Mouse (Mus musculus): ENCODE measurements around the gene Snrk. TPM values are rescaled to one million over a fixed set of nuclear protein-coding genes. Genes with fewer than 3 reads are reported as not detected.

Snrk gene
- total RNA-seq, 2 experiments from 2014 or later = 111 to 118 TPM

DNA sequence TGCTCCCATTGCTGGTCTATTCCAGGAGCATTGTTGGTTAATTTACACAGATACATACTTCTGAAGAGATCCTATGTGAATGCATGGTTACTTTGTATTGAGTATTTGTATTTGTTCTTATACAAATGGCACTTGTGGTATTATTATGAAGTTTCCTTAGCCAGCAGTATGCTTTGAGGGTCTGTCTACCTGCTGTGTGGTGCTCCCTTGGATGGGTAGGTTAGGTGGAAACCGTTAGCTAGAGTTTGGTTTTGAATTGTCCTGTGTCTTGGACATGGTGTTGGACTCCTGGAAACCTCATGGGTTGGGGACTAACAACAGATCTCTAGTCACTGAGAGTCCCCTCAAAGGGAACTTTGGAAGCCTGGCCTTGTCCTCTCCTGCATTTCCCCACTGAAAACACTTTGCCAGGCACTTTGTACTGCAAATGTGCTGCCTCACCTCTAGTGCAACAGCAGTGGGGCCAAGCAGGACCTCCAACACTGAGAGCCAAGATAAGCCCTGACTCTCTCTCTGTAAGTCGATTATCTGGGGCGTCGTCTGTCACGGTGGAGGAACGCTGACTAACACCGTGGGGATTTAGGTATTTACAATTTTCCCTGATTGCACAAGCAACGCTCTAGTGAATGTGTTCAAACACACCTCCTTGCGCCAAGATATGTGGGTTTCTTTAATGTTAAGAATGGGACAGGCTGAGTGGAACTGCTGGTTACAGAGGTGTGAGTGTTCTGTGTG is 13.3 kb upstream of the Snrk start:
- intact Hi-C loops (cut with DNase I) = no loop called here
- no peak for DNase-seq (ENCODE audit: extremely low spot score in 1 of 2, low spot score in 2 of 2)

DNA sequence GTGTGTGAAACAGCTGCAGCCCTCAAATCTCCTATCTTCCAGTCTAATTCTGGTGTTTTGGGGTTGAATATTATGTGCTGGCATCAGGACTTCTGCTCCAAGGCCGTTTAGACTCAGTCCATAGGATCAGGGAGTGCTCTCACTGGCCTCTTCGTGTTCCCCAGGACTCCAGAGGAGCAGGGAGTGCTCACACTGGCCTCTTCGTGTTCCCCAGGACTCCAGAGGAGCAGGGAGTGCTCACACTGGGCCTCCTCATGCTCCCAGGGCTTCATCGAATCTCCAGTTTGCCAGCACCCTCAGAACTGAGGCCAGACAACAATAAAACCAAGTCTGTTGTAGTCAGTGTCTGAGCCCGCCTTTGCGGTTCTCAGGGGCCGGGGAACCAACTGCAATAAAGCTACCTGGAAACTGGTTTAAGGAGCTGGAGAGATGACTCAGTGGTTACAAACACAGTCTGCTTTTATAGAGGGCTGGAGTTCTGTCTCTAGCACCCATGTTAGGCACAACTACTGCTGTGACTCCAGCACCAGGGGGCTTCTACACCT is 12.7 kb upstream of the Snrk start:
- no peak for DNase-seq (ENCODE audit: extremely low spot score in 1 of 2, low spot score in 2 of 2)
- intact Hi-C loops (cut with DNase I) = no loop called here

DNA sequence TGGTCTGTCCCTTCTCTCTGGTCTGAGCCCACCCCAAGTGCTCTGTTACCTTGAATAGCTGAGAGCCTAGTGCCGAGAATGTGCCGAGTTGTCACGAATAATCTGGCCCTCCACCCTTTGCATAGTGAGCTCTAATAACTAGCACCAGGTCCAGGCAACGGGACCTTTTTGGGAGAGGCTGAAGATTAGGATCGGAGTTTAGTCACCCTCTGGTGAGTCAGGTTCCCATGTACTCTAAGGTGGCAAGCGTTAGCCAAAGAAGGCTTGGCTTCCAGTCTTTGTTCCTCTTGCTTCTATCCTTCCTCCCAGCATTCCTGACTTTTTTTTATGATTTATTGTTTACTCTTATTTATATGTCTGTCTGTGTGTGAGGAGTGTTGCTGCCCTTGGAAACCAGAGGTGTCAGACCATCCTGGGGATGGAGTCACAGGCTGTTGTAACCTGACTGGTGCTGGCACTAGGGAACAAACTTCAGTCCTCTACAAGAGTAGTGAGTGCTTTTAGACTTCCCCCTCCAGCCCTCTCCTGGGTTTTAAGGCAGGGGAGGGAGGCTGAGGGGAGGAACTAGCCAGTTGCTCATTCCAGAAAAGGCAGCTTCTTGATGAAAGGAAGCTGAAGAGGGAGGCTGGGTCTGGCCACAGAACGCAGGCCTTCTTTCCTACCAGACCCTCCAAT is 9.2 kb upstream of the Snrk start:
- no peak for DNase-seq (ENCODE audit: extremely low spot score in 1 of 2, low spot score in 2 of 2)
- intact Hi-C loops (cut with DNase I) = no loop called here

DNA sequence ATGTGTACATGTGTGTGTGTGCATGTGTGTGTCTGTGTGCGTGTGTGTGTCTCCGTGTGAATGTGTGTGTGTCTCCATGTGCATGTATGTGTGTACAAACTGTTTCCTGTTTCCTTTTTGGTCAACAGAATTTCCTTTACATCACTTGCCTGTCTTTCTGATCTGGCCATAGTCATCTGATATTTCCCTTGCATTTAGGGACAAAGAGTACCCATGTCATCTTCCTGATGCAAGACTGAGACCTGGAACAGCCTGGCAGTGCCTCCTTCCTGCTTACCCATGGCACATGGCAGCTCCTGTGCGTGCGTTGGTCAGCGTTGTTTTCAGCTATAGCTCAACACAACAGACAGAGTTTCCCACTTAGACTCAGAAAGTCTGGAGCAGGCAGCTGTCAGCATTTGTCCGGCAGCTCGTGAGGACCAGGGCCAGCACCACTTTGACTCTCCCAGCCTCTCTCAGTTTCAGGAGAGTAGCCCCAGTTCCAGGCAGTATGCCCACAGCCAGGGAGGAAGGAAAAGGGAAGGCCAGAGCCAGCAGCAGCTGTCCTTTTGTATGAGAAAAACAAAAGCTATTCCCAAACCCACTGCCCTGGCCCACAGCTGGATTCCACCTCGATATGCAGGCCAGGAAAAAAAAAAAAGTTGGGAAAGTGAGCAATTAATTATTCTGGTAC is 7.4 kb upstream of the Snrk start:
- intact Hi-C loops (cut with DNase I) = no loop called here

DNA sequence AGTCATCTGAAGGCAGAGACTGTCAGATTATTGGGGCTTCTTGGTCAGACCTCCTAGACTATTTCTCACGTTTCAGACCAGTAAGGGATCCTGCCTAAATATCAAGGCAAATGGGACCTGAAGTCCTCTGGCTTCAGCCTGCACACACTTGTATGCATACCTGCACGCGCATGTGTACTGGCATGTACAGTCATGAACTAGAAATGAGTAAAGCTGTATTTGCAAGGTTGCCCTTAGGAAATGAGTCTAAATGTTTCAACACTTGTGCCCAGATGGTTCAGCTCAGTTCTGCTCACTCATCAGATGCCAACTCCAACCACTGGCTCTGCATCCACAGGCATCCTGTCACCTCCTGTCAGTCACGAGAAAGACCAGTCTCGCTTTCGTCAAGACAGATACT is 6.6 kb upstream of the Snrk start:
- intact Hi-C loops (cut with DNase I) = no loop called here

More for the DNA sequence above, 7.4 kb upstream of the Snrk start:
- DNase-seq (ENCODE audit: extremely low spot score in 1 of 2, low spot score in 2 of 2) = peak in 1 of 2 experiments; percentile 74

DNA sequence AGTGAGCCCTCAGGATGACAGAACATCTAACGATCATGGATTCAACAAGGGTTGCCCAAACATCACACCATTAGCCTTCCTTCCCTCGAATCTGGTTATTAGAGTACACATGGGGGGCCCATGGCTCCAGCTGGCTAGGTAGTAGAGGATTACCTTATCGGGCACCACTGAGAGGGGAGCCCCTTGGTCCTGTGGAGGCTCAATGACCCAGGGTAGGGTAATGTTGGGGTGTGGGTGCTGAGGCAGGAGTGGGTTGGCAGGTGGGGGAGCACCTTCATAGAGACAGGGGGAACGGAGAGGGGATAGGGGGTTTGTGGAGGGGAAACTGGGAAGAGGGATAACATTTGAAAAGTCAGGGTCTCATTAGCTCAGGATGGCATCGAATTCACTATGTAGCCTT is 6.1 kb upstream of the Snrk start:
- DNase-seq (ENCODE audit: extremely low spot score in 1 of 2, low spot score in 2 of 2) = no peak

More for the DNA sequence above, 6.6 kb upstream of the Snrk start:
- no peak for DNase-seq (ENCODE audit: extremely low spot score in 1 of 2, low spot score in 2 of 2)

DNA sequence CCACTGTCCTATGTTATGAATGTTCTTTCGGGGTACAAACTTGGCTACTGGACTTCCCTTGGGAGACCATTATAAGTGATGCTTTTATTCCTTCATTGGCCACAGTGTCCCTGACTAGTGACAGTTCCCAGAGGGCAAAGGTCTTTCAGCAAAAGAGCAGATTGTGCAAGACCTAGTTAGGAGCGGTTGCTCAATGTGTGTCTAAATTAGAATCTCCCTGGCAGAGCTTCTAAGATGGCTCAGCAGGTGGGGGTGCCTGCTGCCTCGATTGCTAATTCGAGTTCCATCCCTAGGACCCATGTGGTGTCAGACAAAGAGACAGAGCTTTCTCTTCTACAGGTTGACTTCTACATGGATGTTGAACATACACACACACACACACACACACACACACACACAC is 1.5 kb upstream of the Snrk start:
- intact Hi-C loops (cut with DNase I) = no loop called here

More for the DNA sequence above, 6.1 kb upstream of the Snrk start:
- intact Hi-C loops (cut with DNase I) = no loop called here

DNA sequence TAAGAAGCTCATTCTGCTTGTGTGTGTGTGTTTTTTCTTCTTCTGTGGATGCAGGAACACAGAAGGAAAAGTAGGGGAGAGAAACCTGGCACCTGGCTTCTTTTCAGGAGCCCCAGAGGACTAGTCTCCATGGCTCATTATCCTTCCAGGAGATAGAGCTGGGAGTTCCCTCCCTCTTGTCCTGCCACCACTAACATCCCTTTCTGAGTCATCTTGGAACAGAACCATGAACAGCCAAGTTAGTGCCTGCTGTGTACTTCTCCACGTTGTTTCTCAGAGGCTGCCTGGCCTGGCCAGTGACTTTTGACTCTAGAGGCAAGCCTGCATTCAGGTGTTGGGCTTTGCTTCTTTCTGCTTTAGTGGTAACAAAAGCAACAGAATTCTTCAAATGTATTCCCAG is 707 bp upstream of the Snrk start:
- no peak for DNase-seq (ENCODE audit: extremely low spot score in 1 of 2, low spot score in 2 of 2)

More for the DNA sequence above, 1.5 kb upstream of the Snrk start:
- DNase-seq (ENCODE audit: extremely low spot score in 1 of 2, low spot score in 2 of 2) = no peak

DNA sequence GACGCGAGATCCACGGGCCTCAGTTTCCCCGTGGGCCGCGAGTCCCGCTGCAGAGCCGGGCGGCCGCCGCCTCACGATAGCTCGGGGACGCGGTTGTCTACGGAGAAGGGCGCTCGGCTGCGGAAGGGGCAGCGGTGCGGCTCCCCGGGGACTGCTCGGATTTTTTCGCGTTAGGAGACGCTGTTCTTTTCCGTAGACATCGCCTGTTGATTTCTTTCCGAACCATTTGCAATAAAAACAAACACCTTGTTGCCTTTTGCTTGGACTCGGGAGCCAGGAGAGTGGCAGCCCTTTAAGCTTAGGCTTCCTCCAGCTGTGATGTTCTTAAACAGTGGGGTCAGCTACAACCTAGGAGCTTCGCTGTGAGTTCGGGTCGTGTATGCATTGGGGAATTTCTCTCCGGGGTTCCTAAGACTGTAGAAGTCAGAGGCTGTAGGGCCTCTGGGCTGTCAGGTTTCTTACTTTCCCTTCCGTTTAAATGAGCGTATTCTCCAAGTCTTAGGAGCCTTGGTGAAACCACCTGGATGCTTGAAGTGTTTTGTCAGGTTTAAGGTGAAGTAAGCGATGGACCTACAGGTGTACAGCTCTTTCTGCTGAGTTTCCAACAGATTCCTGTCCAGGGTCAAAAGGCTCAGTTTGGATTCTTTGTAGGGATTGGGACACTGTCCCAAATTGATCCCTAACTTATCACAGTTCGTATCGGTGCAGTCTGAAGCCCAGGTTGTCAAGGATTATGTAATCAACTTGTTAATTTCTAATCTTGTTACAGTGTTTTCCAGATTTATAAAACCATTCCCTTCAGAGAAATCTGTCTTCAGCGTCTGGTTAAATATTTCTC is 845 bp downstream of the Snrk start:
- peak in 1 of 2 experiments; percentile 69 for DNase-seq (ENCODE audit: extremely low spot score in 1 of 2, low spot score in 2 of 2)
- intact Hi-C loops (cut with DNase I) = no loop called here

More for the DNA sequence above, 707 bp upstream of the Snrk start:
- intact Hi-C loops (cut with DNase I) = no loop called here

DNA sequence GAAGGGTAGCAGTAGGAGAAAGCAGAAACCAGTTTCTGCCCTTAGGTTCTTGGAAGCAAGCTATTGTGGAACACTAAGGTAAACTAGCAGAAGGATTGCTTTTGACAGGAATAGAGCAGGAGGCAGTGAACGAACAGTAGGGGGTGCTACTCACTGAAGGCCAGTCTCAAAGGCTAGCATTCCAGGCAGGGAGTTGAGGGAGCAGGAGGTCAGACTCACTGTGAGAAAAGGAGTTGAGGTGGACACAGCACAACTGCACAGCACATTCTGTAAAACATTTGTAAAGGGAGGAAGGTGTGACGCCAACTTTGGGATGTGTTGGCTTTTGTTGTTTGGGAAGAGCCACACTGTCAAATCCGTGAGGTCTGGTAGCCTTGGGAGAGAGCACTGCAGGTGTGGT is 3.0 kb downstream of the Snrk start:
- intact Hi-C loops (cut with DNase I) = loop anchor here (5.0 kb wide), 1 partner anchor 98 kb away; no protein-coding TSS in a partner anchor
- DNase-seq (ENCODE audit: extremely low spot score in 1 of 2, low spot score in 2 of 2) = peak in 1 of 2 experiments; percentile 51

DNA sequence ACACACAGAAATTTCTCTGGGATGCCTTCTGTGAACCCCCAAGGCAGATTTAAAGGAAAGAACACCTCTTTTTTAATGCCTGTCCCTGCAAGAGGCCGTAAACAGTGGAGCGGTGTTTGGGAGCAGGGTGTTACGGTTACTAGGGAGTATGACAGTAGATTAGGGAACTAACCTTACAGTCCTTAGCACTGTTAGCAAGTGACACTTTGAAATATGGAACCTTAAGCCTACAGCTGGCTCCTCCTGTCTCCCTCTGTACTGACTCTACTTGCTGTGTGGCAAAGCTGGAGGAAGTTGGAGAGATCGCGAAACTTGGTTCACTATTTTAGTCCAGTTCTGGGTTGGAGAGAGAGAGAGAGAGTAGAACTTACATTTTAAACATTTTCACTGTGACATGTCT is 5.0 kb downstream of the Snrk start:
- intact Hi-C loops (cut with DNase I) = loop anchor here (5.0 kb wide), 1 partner anchor 100 kb away; no protein-coding TSS in a partner anchor
- DNase-seq (ENCODE audit: extremely low spot score in 1 of 2, low spot score in 2 of 2) = no peak

DNA sequence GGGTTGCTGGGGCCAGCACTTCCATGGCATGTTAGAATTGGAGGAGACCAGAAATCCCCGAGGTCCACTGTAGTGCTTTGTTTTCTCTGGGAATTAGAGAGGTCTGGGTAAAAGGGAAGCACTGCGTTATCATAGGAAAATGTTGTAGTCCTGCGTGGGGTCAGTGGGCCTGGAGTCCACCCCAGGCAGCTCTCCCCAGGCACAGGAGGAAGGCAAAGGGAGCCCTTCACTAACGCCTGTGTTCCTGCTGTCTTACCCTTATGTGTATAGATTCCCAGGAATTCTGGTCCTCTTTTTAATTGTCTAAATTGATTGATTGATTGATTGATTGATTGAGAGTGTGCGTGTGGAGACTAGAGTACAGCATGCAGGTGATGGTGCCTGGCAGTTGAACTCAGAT is 6.1 kb downstream of the Snrk start:
- no peak for DNase-seq (ENCODE audit: extremely low spot score in 1 of 2, low spot score in 2 of 2)
- intact Hi-C loops (cut with DNase I) = loop anchor here (5.0 kb wide), 1 partner anchor 101 kb away; no protein-coding TSS in a partner anchor

DNA sequence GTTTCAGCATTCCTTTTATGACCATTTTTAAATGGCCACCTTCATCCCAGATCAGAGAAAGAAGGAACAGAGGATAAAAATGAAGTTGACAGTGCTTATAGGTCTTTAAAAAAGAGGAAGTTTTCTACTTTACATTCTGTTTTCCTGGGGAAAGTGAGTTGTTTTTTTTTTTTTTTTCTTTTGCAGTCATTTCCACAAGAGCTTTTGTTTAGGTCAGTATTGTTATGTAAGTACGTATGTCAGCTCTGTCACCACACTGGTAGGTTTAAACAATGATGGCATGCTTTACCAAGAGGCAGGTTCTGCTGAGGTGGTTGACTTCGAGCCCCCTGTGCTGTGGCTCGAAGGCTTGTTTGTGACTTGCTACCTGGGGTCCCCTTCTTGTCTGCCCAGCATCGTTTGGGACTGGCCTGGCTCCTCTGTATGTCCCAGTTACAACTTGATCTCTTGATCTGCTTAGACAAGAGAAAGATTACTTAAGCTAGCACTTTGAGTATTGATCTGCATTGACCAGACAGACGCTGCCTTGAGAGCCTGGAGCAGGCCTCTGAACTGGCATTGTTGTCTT is 8.7 kb downstream of the Snrk start:
- intact Hi-C loops (cut with DNase I) = no loop called here
- no peak for DNase-seq (ENCODE audit: extremely low spot score in 1 of 2, low spot score in 2 of 2)

DNA sequence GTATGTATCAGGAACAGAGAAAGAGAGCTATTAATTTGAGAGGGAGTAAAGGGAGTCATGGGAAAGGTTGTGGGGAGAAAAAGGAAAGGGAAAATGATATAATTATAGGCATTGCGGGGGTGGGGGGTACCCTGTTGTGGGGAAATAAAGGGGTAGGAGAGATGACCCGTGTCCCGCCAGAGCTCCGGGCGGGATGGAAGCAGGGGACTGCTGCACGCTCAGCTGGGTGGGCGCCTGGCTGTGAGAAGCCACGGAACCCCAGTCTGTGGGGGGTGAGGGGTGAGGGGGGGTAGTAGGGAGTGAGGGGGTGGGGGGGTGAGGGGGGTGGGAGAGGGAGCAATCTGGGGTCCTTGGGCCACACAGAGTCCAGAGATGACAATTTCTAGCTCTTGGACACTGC is 9.7 kb downstream of the Snrk start:
- DNase-seq (ENCODE audit: extremely low spot score in 1 of 2, low spot score in 2 of 2) = no peak
- intact Hi-C loops (cut with DNase I) = no loop called here

DNA sequence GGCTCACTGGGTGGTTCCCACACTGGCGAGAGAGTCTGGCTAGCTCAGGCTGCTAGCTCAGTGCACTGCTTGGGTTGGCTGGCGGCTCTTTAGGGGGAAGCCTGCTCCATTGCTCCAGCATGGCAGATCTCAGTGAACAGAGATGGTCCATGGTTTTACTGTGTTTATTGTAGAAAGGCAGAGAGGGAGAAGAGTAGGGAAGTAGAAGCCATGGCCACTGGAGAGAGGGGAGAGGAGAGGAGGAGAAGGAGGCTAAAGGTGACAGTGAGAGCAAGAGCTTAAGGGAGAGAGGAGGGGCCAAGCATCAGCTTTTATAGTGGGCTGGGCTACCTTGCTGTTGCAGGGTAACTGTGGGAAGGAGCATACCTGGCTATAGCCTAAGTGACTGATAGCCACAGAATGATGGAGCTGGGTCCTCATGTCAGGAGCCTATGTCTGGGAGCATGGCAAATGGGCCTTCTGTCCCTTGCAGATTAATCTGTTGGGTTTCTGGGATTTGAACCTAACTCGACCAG is 10.3 kb downstream of the Snrk start:
- intact Hi-C loops (cut with DNase I) = no loop called here

DNA sequence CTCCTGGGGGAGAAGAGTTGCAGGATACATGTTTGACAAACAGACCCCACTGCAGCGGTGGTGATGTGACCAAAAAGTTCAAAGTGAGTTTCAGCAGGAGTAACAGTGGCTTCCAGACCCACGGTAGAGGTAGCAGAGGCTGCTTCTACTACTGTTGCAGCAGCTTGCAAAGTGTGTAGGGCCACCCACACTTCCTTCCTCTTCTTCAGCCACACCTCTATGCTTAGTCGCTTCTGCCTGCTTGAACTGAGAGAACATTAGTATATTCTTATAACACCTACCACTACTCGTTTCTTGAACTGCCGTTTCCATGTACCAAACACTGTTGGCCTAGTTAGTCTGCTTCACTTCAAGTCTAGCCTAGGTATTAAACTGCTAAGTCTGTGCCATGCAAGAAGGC is 11.6 kb downstream of the Snrk start:
- intact Hi-C loops (cut with DNase I) = no loop called here
- no peak for DNase-seq (ENCODE audit: extremely low spot score in 1 of 2, low spot score in 2 of 2)

More for the DNA sequence above, 10.3 kb downstream of the Snrk start:
- no peak for DNase-seq (ENCODE audit: extremely low spot score in 1 of 2, low spot score in 2 of 2)

DNA sequence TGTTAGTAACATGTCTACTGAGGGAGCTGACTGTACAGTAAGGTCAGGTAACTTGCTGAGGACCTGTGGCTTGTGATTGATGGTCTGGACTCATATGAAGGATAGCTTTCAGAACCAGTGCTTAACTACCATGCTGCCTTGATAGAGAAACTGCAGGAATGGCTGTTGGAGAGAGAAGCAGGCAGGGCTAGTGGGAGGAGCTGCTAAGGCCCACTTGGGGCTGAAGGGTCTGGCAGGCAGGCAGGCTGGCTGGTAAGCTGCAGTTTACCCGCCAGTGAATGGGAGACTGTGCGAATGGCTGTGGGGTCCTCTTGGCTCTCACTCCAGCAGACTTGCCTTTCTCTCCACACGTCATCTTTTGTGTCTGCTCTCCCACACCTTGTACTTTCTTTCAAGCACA is 13.6 kb downstream of the Snrk start:
- no peak for DNase-seq (ENCODE audit: extremely low spot score in 1 of 2, low spot score in 2 of 2)
- intact Hi-C loops (cut with DNase I) = no loop called here

DNA sequence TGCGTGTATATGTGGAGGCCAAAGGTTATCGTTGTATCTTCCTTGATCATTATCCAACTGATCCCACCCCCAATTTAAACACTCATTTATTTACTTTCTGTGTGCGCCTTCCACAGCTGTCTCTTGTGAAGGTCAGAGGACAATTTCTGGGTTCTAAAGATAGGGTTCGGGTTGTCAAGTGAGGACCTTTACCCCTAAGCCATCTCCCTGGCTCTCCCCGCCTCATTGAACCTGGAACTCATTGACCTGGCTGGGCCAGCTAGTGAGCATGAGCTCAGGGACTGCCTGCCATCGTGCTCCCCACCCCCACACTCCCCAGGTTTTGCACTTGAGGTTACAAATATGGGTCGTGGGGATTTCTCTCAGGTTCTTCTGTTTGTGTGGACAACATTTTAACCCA is 15.1 kb downstream of the Snrk start:
- DNase-seq (ENCODE audit: extremely low spot score in 1 of 2, low spot score in 2 of 2) = no peak
- intact Hi-C loops (cut with DNase I) = no loop called here

Measured in left cerebral cortex, postnatal 10 days (tissue).